Mouse (Mus musculus) liver, postnatal 0 days (tissue): ENCODE measurements around the gene Lysmd1.

Experiments
- CTCF ChIP-seq: sonication (generic); IDR thresholded peaks from 2 replicates; pipeline ENCODE4 v1.5.1; 2016; ENCODE audit warnings: antibody characterized with exemption, low read depth
- EP300 ChIP-seq: IDR thresholded peaks from 2 replicates; pipeline ENCODE4 v1.6.1; 2016; ENCODE audit warnings: antibody characterized with exemption, low read depth, mild to moderate bottlenecking

DNA sequence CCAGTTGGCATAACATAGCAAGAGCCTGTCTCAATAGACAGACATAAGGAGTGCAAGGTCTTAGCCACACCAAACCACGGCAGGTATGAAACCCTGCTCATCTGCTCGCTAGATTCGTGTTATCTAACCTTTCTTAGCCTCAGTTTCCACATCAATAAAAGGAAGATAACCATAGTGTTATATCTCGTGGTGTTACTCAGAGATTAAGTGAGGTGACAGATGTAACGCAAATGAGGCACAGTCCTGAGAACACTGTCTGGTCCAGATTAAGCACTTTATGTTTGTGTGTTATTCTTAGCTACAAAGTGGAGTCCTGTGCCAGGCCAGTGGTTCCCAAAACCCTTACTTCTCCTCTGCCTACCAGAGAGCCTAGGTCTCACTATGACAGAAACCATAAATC is 31.0 kb downstream of the Lysmd1 start:
- TF ChIP-seq CTCF: no peak
- no peak for TF ChIP-seq EP300
